Mouse (Mus musculus) CH12.LX (cell line): ENCODE results near the gene Alg6. TPM values are rescaled to one million over a fixed set of nuclear protein-coding genes. Genes with fewer than 3 reads are reported as not detected.
A peak's percentile ranks its signal among the peaks of the same experiment; 100 is the strongest.

Experiments used
- DNase-seq: peaks from one replicate; pipeline ENCODE4 v3.0.0-alpha.2; 2013; ENCODE audit errors: extremely low read depth
- H3K27ac ChIP-seq: 2 replicates; pipeline ENCODE4 v1.5.1; 2012; ENCODE audit warnings: low read depth, mild to moderate bottlenecking, control low read depth, moderate library complexity; ENCODE audit not compliant: insufficient read depth
- H3K27me3 ChIP-seq: replicated peaks from 2 replicates; pipeline ENCODE3; 2012; ENCODE audit warnings: inconsistent platforms
- H3K36me3 ChIP-seq, 2 experiments: replicated peaks in 1 of 2; 2 replicates each; pipeline versions ENCODE3 to v1.6.1; 2012; ENCODE audit warnings: inconsistent platforms in 1 of 2, low read length in 1 of 2, mild to moderate bottlenecking in 1 of 2, mixed read lengths in 1 of 2, moderate library complexity in 1 of 2; ENCODE audit not compliant: control insufficient read depth in 1 of 2, insufficient read depth in 1 of 2
- H3K4me1 ChIP-seq, 2 experiments: 2 replicates each; pipeline ENCODE4 v1.6.1; 2012; ENCODE audit warnings: inconsistent platforms in 1 of 2, moderate library complexity in 1 of 2; ENCODE audit not compliant: insufficient read depth in 2 of 2, control insufficient read depth in 1 of 2
- H3K4me2 ChIP-seq: 2 replicates; pipeline ENCODE4 v1.6.1; 2012; ENCODE audit warnings: low read depth, mild to moderate bottlenecking, control low read depth; ENCODE audit not compliant: poor library complexity, insufficient read depth, severe bottlenecking
- H3K4me3 ChIP-seq, 3 experiments: fragments of 150-350 bp in 1 of 3; sonication (generic) in 1 of 3; replicated peaks in 1 of 3; 2 replicates each; pipeline versions ENCODE3 to v1.5.1; 2011 to 2012; ENCODE audit warnings: low read depth in 2 of 3, low read length in 2 of 3, mild to moderate bottlenecking in 2 of 3, moderate library complexity in 2 of 3, control low read depth in 1 of 3, improper control_type of control experiment in 1 of 3, inconsistent platforms in 1 of 3, mixed read lengths in 1 of 3; ENCODE audit not compliant: poor library complexity in 1 of 3
- H3K79me2 ChIP-seq: replicated peaks from 2 replicates; pipeline ENCODE4 v1.6.1; 2012; ENCODE audit warnings: mild to moderate bottlenecking, moderate library complexity; ENCODE audit not compliant: control insufficient read depth, poor library complexity, insufficient read depth, severe bottlenecking; ENCODE audit errors: extremely low read depth
- H3K9ac ChIP-seq: 2 replicates; pipeline ENCODE4 v1.6.1; 2012; ENCODE audit warnings: low read depth, mild to moderate bottlenecking, control low read depth, moderate library complexity; ENCODE audit not compliant: insufficient read depth
- H3K9me3 ChIP-seq: replicated peaks from 2 replicates; pipeline ENCODE3; 2012; ENCODE audit warnings: low read length, inconsistent platforms, mixed read lengths
- BHLHE40 ChIP-seq: IDR thresholded peaks from 2 replicates; pipeline ENCODE4 v1.6.1; 2011; ENCODE audit warnings: mild to moderate bottlenecking, low read depth, low read length, improper control_type of control experiment
- CHD1 ChIP-seq: IDR thresholded peaks from 2 replicates; pipeline ENCODE4 v1.6.1; 2012; ENCODE audit warnings: low read depth, low read length, improper control_type of control experiment, inconsistent platforms
- CTCF ChIP-seq, 2 experiments: IDR thresholded peaks in 1 of 2; conservative IDR thresholded peaks in 1 of 2; 2 replicates each; pipeline ENCODE4 v1.5.1; 2011 to 2012; ENCODE audit warnings: low read depth in 2 of 2, low read length in 2 of 2, improper control_type of control experiment in 1 of 2, inconsistent platforms in 1 of 2, mild to moderate bottlenecking in 1 of 2, moderate library complexity in 1 of 2
- E2F4 ChIP-seq: IDR thresholded peaks from 2 replicates; pipeline ENCODE4 v1.6.1; 2011; ENCODE audit warnings: low read depth, low read length, improper control_type of control experiment; ENCODE audit not compliant: insufficient replicate concordance
- ELF1 ChIP-seq: IDR thresholded peaks from 2 replicates; pipeline ENCODE4 v1.6.1; 2014; ENCODE audit warnings: low read depth, mild to moderate bottlenecking, inconsistent platforms, low read length, improper control_type of control experiment
- EP300 ChIP-seq: IDR thresholded peaks from 2 replicates; pipeline ENCODE4 v1.6.1; 2011; ENCODE audit warnings: low read length, improper control_type of control experiment
- ETS1 ChIP-seq: conservative IDR thresholded peaks from 2 replicates; pipeline ENCODE4 v1.6.1; 2012; ENCODE audit warnings: low read depth, mild to moderate bottlenecking, inconsistent platforms, low read length, improper control_type of control experiment, moderate library complexity
- HCFC1 ChIP-seq: IDR thresholded peaks from 2 replicates; pipeline ENCODE4 v1.6.1; 2012; ENCODE audit warnings: low read depth, mild to moderate bottlenecking, inconsistent platforms, low read length, improper control_type of control experiment
- IRF4 ChIP-seq: IDR thresholded peaks from 2 replicates; pipeline ENCODE4 v1.6.1; 2014; ENCODE audit warnings: low read depth, mild to moderate bottlenecking, inconsistent platforms, low read length, improper control_type of control experiment
- JUN ChIP-seq: IDR thresholded peaks from 2 replicates; pipeline ENCODE4 v1.6.1; 2011; ENCODE audit warnings: low read depth, mild to moderate bottlenecking, low read length, improper control_type of control experiment, moderate library complexity; ENCODE audit not compliant: insufficient read depth
- JUND ChIP-seq: conservative IDR thresholded peaks from 2 replicates; pipeline ENCODE4 v1.6.1; 2011; ENCODE audit warnings: low read depth, low read length, improper control_type of control experiment
- KAT2A ChIP-seq: IDR thresholded peaks from 2 replicates; pipeline ENCODE4 v1.6.1; 2012; ENCODE audit warnings: low read length, improper control_type of control experiment, inconsistent platforms; ENCODE audit not compliant: insufficient replicate concordance
- MAFK ChIP-seq: IDR thresholded peaks from 2 replicates; pipeline ENCODE4 v1.6.1; 2011; ENCODE audit warnings: low read length, improper control_type of control experiment; ENCODE audit not compliant: insufficient replicate concordance
- MAX ChIP-seq: IDR thresholded peaks from 2 replicates; pipeline ENCODE4 v1.6.1; 2011; ENCODE audit warnings: low read length, improper control_type of control experiment
- MAZ ChIP-seq: IDR thresholded peaks from 2 replicates; pipeline ENCODE4 v1.6.1; 2012; ENCODE audit warnings: low read depth, mild to moderate bottlenecking, inconsistent platforms, low read length, improper control_type of control experiment, moderate library complexity
- MEF2A ChIP-seq: IDR thresholded peaks from 2 replicates; pipeline ENCODE4 v1.6.1; 2014; ENCODE audit warnings: low read depth, mild to moderate bottlenecking, inconsistent platforms, low read length, improper control_type of control experiment, borderline replicate concordance
- MXI1 ChIP-seq: IDR thresholded peaks from 2 replicates; pipeline ENCODE4 v1.6.1; 2011; ENCODE audit warnings: mild to moderate bottlenecking, low read depth, low read length, improper control_type of control experiment
- MYC ChIP-seq: IDR thresholded peaks from 2 replicates; pipeline ENCODE4 v1.6.1; 2011; ENCODE audit warnings: low read depth, mild to moderate bottlenecking, improper control_type of control experiment, low read length
- NELFE ChIP-seq: IDR thresholded peaks from 2 replicates; pipeline ENCODE4 v1.6.1; 2011; ENCODE audit warnings: low read depth, low read length, improper control_type of control experiment
- NRF1 ChIP-seq: IDR thresholded peaks from 2 replicates; pipeline ENCODE4 v1.6.1; 2014; ENCODE audit warnings: low read depth, mild to moderate bottlenecking, inconsistent platforms, low read length, improper control_type of control experiment, moderate library complexity
- PAX5 ChIP-seq: IDR thresholded peaks from 2 replicates; pipeline ENCODE4 v1.6.1; 2012; ENCODE audit warnings: low read length, inconsistent platforms, mixed read lengths
- POLR2A ChIP-seq: IDR thresholded peaks from 2 replicates; pipeline ENCODE4 v1.6.1; 2011; ENCODE audit warnings: low read depth, mild to moderate bottlenecking, improper control_type of control experiment, low read length
- POLR2AphosphoS2 ChIP-seq: IDR thresholded peaks from 2 replicates; pipeline ENCODE4 v1.6.1; 2011; ENCODE audit warnings: low read depth, low read length, improper control_type of control experiment
- RAD21 ChIP-seq: IDR thresholded peaks from 2 replicates; pipeline ENCODE4 v1.6.1; 2011; ENCODE audit warnings: low read depth, mild to moderate bottlenecking, low read length, improper control_type of control experiment, moderate library complexity
- RCOR1 ChIP-seq: conservative IDR thresholded peaks from 2 replicates; pipeline ENCODE4 v1.6.1; 2012; ENCODE audit warnings: low read depth, mild to moderate bottlenecking, inconsistent platforms, low read length, improper control_type of control experiment
- SIN3A ChIP-seq: IDR thresholded peaks from 2 replicates; pipeline ENCODE4 v1.6.1; 2012; ENCODE audit warnings: low read length, improper control_type of control experiment, inconsistent platforms
- TBP ChIP-seq: conservative IDR thresholded peaks from 2 replicates; pipeline ENCODE4 v1.6.1; 2011; ENCODE audit warnings: low read depth, low read length, improper control_type of control experiment
- TCF12 ChIP-seq: IDR thresholded peaks from 2 replicates; pipeline ENCODE4 v1.6.1; 2014; ENCODE audit warnings: low read depth, mild to moderate bottlenecking, inconsistent platforms, low read length, improper control_type of control experiment
- USF2 ChIP-seq: conservative IDR thresholded peaks from 2 replicates; pipeline ENCODE4 v1.6.1; 2011; ENCODE audit warnings: low read depth, low read length, improper control_type of control experiment
- ZKSCAN1 ChIP-seq: IDR thresholded peaks from 2 replicates; pipeline ENCODE4 v1.6.1; 2012; ENCODE audit warnings: low read depth, inconsistent platforms, low read length, improper control_type of control experiment, borderline replicate concordance
- dilution Hi-C: fragments of 300-500 bp; cut with MboI; formaldehyde crosslinking; loops from 2 replicates; pipeline ENCODE4 v1.14.3; 2020; ENCODE audit warnings: low sequenced_read_pairs; ENCODE audit not compliant: extremely low pct_unique_long_range_greater_than_20kb, extremely low pct_ligation_motif_present
- in situ Hi-C: fragments of 300-500 bp; cut with MboI; formaldehyde crosslinking; loops from 3 replicates; pipeline ENCODE4 v1.14.3; 2019; ENCODE audit warnings: low sequenced_read_pairs, low pct_ligation_motif_present, low pct_unique_long_range_greater_than_20kb, mixed read lengths
- polyA plus RNA-seq: library from polyadenylated mRNA; unstranded; fragments of >175 nt; gene quantifications from 2 replicates; pipeline ENCODE4 v1.2.1, GENCODE M21; 2012; ENCODE audit warnings: low read depth; ENCODE audit not compliant: insufficient read length
- total RNA-seq, 2 experiments: library from RNA; depleted of rRNA; stranded (reverse); fragments of 300-350 nt in 1 of 2; fragments of >200 nt in 1 of 2; gene quantifications; 2 replicates each; pipeline ENCODE4 v1.2.3; 2012 to 2014

The Alg6 gene
- total and polyA plus RNA-seq, 3 experiments = 19.1 to 30.4 (median 20.4) TPM

DNA sequence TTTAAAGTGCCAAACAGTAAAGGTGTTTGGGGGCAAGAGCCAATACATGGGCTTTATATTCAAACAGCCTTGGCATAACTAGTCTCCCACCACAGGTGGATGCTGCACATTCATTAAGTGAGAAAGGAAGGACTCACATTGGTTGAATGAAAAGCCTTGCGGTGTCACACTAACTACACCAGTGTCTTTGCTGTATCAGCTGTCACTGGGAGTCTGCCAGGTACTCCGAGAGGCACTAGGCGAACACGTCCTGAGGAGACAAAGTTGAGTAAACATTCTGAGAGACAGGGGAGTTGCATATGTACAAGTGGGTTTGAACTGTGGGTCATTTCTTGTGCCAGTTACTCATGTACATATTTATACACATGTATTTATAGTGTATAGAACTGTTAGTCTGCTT, 8.9 kb downstream of the Alg6 start:
- dilution Hi-C loops = no loop called here
- H3K27ac ChIP-seq = no peak overlapping the region
- H3K79me2 ChIP-seq = peaks cover 5% of the 10 kb centered on the region; the same call in 1 of the 2 replicates
- TF ChIP-seq MEF2A (no peak), NRF1 (no peak), MAX (no peak), ZKSCAN1 (no peak), POLR2AphosphoS2 (no peak), MAZ (no peak), BHLHE40 (no peak), CTCF (conservative IDR thresholded peaks at IDR 0.05 in 1 of 2, IDR thresholded peaks at IDR 0.05 in 1 of 2; ENCODE audit: low read depth in 2 of 2, low read length in 2 of 2) (no peak), RCOR1 (no peak), JUN (no peak), CHD1 (no peak), POLR2A (no peak), SIN3A (no peak), MXI1 (no peak)
- in situ Hi-C loops = no loop called here
- H3K4me2 ChIP-seq = no peak overlapping the region
- no peak overlapping the region for H3K4me3 ChIP-seq
- peaks cover 31 to 65% of the 10 kb centered on the region in 2 experiments for H3K36me3 ChIP-seq
- H3K9ac ChIP-seq = no peak overlapping the region
- no peak for DNase-seq
- no peaks in the 10 kb centered on the region for H3K27me3 ChIP-seq
- peaks cover 7 to 25% of the 10 kb centered on the region in 2 experiments for H3K4me1 ChIP-seq
- no peaks in the 10 kb centered on the region for H3K9me3 ChIP-seq

DNA sequence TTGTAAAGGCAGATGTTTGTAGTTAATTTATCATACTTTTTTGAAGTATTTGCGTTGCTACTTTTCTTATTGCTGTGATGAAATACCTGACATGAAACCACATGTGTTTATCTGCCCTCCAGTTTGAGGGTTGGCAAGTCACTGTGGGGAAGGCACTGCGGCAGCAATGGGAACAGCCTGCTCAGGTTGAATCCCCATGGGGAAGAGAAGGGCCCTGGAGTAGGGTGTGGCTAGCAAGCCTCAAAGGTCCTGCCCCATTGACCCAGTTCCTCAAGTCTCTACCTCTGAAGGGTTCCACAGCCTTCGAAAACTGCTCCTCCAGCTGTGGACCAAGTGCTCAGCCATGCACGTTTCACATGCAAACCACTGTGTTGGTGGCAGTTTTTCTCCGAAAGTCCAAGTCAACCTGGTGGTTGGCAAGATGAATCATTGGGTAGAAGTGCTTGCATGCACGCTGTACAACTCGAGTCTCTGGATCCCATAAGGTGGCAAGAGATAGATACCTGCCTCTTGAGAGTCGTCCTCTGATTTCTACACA, 10.5 kb downstream of the Alg6 start:
- Histone ChIP-seq H3K9me3 (no peaks in the 10 kb centered on the region), H3K36me3 (peaks cover 34 to 64% of the 10 kb centered on the region in 2 experiments), H3K4me1 (peaks cover 7 to 25% of the 10 kb centered on the region in 2 experiments), H3K27ac (peak overlapping the region; percentile 72), H3K4me3 (no peak overlapping the region), H3K4me2 (peak overlapping the region; percentile 57), H3K79me2 (peaks cover 5% of the 10 kb centered on the region; the same call in 1 of the 2 replicates), H3K27me3 (no peaks in the 10 kb centered on the region), H3K9ac (0 out of 2 replicates have a peak overlapping the region, but pooled peaks have one; percentile 44)
- no peak for TF ChIP-seq ZKSCAN1
- no peak for TF ChIP-seq HCFC1
- TF ChIP-seq NELFE = no peak
- TF ChIP-seq MAZ = no peak
- TF ChIP-seq ETS1 = 0 out of 2 replicates have a peak, but pooled peaks have one; percentile 45
- peak; percentile 51 for TF ChIP-seq IRF4
- peak; percentile 65; the same call in 1 of the 2 replicates for TF ChIP-seq MXI1
- TF ChIP-seq MYC = no peak
- 0 out of 2 replicates have a peak, but pooled peaks have one; percentile 13 for TF ChIP-seq POLR2A
- TF ChIP-seq KAT2A = no peak
- no peak for TF ChIP-seq SIN3A
- TF ChIP-seq TCF12 = no peak
- TF ChIP-seq EP300 = no peak
- no peak for TF ChIP-seq ELF1
- TF ChIP-seq POLR2AphosphoS2 = no peak
- no peak for TF ChIP-seq CTCF (conservative IDR thresholded peaks at IDR 0.05 in 1 of 2, IDR thresholded peaks at IDR 0.05 in 1 of 2; ENCODE audit: low read depth in 2 of 2, low read length in 2 of 2)
- TF ChIP-seq USF2 = no peak
- TF ChIP-seq BHLHE40 = peak; percentile 93
- TF ChIP-seq RAD21 = no peak
- TF ChIP-seq MAFK = no peak
- no peak for TF ChIP-seq CHD1
- TF ChIP-seq E2F4 = no peak
- no peak for TF ChIP-seq RCOR1
- TF ChIP-seq PAX5 = no peak
- no peak for TF ChIP-seq MEF2A
- 0 out of 2 replicates have a peak, but pooled peaks have one; percentile 24 for TF ChIP-seq TBP
- TF ChIP-seq JUND = no peak
- TF ChIP-seq MAX = no peak
- DNase-seq = peak; percentile 88
- in situ Hi-C loops = no loop called here
- dilution Hi-C loops = no loop called here
